Mouse (Mus musculus): ENCODE measurements around the gene Rasgrp3. TPM values are rescaled to one million over a fixed set of nuclear protein-coding genes. Genes with fewer than 3 reads are reported as not detected.
A peak's percentile ranks its signal among the peaks of the same experiment; 100 is the strongest.

The Rasgrp3 gene
- total RNA-seq, 2 experiments from 2014 or later = 13.3 to 23.5 TPM

DNA sequence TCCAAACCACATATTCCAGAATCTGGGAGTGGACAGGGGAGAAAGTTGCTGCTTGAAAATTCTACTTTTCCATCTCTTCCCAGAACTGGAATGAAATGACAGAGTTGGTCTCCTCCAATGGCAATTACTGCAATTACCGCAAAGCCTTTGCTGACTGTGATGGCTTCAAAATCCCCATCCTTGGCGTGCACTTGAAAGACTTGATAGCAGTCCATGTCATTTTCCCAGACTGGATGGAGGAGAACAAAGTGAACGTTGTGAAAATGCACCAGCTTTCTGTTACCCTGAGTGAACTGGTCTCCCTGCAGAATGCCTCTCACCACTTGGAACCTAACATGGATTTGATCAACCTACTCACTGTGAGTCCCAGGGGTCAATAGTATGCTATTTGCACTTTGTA, 67.3 kb downstream of the Rasgrp3 start:
- DNase-seq = no peak

DNA sequence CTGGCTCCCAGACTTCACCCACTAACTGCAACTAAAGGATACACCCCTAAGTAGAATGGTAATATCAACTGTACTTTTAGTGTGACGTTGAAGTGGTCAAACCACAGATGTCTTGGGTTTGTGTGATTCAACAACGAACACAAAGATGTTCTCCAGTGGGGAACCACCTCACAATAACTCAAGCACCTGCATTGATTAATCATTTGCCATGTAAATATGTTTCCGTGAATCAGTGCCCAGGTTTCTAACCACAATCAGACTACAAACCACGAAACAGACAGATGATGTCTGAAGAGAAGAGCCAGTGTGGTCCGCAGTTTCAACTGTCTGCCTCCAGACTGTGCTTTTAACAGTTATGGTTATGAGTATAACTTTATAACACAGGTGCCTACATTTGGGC, 69.4 kb downstream of the Rasgrp3 start:
- no peak for DNase-seq

DNA sequence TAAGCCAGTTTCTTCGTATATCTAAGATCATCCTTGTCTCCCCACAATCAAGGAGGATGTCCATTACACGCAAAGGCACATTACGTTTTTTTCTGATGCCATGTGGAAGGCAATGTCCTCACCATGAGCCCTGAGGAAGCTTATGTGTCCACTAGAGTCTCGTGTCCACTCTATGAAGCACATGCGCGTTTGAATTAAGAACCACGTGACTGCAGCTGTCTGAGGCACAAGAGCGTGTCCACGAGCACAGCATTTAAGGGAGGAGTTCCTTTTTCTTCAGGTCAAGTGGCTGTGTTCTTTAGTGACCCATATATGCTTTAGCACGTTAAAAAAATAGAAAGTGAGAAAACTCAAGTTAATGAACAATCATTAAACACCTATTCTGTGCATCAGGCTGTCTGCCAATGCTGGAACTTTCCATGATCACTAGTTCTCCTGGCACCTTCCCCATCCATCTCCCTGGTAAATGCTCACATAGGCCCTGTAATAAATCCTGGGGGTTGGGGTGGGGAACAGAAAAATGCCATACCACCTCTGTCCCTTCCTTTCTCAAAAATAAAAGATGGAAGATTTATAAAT, 70.5 kb downstream of the Rasgrp3 start:
- no peak for DNase-seq

DNA sequence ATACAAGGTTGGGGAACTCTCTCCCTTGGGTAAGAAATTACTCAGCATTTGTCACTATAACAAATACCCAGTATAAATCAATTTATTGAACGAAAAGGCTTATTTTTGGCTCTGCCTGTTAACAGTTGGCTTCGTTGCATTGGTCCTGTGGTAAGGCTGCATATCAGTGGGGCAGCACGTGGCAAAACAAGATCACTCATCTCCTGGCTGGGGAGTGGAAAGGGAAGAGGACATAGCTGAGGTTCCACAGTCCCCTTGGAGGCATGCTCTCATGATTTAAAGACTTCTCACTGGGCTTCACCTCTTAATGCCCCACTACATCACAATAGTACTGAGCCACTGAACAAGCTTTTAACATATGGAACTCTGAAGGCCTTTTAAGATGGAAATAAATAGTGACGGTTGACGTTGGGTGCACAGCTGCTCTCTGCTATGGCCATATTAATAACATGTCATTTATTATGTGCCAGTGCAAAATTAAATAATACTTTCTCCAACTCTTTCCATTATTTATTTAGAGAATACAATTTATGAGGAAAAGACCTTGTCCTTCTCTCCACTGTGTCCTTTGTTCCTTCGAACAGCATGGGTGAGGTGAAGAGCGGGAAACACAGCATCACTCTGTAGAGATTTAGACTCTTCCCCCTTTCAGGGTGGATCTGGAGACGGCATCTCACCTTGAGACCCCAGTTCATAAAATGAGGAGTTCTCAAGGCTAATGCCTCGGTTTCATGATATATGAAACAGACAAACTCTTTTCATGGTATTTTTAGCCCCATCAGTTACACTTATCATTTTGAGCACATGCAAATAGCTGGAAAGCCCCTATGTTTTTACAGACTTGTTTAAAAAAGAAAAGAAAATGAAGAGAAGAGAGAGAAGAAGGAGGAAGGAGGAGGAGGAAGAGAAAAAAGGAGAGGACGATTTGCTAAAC, 71.3 kb downstream of the Rasgrp3 start:
- no peak for DNase-seq

DNA sequence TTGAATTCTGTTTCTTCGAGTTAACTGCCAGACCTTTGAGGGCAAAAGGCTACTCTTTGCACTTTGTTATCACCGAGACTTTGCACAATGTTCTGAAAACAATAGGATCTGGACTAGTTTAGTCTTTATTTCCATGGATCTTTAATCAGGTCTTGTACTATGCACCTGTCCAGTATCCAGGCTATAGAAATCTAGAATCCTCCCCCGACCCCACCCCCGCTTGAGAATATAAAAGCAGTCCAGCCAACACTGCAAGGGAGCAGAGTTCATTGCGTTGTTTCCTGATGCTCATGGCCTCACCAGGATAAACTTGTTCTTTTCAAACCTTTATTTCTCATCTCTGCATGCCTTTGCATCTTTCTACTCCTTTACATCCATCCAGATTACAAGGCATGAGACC, 73.6 kb downstream of the Rasgrp3 start:
- no peak for DNase-seq

DNA sequence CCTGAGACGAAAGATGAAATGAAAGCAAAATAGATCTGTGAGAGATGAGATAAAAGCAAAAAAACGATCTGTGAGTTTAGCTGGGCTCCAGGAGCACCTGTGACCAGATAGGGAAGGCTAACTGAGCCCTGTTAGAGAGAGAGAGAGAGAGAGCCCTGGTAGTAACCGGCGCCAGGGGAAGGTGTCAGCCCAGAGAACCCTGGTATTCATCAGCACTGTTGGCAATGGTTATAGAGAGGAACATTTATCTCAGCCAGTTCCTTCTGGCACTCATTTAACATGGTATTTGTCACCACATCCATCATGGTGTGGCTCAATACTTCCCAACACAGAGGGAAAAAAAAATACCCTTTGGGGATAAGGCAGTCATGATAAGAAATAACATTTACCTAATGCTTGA, 80.9 kb downstream of the Rasgrp3 start:
- DNase-seq = peak in 1 of 2 experiments; percentile 24

DNA sequence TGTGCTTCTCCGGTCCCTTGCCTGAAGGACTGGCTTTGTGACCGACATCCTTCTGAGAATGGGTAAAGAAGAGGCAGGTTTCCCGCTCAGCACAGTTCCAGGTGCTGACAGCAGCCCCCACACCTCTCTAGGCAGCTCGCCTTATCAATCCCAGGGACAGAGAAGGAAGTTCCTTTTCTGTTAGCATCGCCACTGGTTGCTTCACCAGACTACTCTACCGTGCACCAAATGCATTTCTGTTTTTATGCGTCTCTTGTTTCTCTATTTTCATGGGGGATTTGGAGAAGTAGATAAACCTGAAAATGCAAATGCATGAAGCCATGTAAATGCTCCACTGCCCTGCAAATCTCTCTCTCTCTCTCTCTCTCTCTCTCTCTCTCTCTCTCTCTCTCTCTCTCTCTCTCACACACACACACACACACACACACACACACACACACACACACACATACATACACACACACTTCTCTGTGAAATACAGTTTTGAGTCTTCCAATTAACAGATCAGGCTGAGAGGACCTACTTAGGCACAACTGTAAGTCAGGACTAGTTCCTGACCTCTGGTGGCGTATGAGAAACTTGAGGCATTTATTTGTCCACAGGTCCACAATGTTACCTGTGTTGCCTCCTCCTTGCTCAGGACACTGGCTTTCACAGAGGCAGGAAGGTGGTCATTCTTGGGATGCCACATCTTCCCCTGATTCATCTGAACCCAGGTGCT, 82.6 kb downstream of the Rasgrp3 start:
- no peak for DNase-seq

DNA sequence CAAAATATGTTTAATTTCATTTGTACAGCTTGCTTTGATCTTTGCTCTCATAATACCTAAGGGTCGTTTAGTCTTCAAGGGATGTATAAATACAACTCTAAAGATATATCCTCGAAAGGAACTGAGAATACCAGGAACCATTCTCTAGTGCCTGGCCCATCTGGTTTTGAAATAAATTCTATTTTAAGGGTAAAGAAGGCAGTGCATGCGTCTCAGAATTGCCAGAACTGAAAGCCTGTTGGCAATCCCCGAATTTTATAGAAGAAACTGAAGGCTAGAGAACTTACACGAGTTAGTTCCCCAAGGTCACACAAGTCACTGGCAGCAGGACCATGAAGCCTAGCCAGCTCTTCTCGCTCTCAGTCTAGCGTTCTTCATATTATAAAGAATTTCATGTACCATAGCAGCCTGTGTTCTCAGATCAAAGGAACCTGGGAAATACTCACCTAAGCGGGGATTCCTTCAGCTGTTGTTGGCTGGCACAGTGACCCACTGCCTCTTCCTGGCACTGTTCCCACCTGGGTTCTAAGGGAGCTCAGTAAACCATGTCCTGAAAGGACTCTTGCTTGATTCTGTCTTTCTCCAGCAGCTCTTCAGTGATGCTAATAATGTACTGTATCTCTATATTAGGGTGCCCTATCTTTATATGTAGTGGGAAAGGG, 83.7 kb downstream of the Rasgrp3 start:
- no peak for DNase-seq

DNA sequence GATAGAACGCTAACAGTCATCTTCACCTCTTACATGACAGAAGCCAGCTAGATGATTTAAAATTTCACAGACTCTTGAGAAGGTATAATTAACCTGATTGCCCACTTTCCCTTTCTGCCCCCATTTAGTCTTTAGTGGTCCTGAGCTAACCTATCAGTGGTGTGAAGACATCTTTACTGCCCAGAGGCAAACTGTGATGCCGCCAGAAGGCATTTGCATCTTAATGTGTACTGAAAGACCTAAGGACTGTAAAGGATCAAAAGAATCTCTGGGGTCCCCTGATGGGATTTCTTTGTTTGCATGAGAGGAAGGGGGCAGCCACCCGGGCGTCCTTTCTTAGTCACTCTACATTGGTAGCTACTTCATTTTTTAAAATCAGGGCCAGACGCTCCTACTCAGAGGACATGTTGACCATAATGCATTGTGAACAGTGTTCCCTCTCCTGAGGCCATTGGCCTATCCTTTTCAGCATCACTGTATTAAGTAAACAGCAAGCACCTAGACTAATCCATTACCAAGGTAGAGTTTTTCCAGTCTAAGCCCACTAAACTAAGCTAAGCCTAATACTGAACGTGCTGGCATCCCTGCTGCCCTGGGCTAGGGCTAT, 85.6 kb downstream of the Rasgrp3 start:
- no peak for DNase-seq

DNA sequence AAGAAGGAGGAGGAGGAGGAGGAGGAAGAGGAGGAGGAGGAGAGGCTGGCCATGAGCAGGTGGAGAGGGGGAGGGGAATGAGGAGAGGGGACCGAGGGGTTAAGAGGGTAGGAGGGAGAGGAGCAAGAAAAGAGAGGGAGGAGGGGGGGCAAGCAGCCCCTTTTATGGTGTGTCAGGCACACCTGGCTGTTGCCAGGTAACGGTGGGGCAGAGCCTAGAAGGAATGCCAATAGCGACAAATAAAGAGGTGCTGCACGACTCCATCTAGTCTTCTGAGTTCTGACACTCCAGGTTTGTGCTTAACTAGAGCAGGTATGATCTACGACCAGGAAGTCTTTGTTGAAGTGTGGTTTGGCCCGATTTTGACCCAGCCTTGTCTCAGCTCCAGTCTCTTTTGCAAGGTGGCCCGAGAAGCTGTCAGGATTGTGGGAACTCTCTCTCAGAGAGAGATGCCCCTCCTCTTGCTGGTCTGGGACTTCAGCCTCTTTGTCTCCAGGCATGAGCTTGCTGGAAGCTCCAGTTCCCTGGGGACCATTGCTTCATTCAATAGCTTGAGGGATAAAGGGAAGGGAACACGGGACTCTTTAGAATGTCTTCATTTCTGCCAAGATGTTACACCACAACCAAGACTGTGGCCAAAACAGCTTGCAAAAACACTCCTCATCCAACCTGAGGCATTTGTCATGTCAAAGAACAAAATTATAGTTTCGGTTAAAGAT, 86.8 kb downstream of the Rasgrp3 start:
- DNase-seq = peak in 1 of 2 experiments; percentile 49

DNA sequence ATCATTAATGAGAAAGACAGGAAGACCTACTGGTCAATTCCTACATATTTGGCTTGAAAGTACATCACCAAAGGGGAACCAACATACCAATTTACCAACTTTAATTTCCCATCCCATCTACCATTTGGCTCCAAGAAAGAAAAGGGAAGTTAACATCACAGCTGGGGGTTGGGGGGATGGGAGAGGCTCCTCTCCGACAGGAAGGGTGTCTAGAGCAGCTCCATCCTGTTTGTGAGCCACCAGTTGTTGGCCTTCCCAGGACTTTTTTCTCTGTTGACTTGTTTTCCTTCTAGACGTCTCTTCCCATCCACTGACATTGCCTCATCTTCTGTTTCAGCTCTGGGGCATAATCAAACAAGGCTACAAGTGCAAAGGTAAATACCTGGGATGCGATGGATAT, 88.1 kb downstream of the Rasgrp3 start:
- DNase-seq = peak; percentile 17 to 64

DNA sequence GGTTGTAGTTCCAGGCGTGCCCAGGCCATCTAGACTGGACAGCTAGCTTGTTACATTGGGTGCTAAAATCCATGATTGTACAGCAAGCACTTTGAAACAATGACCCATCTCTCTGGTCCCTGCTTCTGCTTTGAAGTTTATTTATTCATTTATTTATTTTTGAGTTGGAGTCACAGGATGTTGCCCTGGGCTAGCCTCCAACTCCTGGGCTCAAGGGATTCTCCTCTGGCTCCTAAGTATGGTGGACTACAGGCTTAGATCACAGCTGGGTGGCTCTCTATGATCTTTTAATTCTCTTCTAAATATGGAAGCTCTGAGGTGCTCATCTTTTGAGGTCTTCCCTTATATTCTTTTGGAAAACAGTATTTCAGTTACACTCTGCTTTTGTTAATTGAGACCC, 90.7 kb downstream of the Rasgrp3 start:
- no peak for DNase-seq

DNA sequence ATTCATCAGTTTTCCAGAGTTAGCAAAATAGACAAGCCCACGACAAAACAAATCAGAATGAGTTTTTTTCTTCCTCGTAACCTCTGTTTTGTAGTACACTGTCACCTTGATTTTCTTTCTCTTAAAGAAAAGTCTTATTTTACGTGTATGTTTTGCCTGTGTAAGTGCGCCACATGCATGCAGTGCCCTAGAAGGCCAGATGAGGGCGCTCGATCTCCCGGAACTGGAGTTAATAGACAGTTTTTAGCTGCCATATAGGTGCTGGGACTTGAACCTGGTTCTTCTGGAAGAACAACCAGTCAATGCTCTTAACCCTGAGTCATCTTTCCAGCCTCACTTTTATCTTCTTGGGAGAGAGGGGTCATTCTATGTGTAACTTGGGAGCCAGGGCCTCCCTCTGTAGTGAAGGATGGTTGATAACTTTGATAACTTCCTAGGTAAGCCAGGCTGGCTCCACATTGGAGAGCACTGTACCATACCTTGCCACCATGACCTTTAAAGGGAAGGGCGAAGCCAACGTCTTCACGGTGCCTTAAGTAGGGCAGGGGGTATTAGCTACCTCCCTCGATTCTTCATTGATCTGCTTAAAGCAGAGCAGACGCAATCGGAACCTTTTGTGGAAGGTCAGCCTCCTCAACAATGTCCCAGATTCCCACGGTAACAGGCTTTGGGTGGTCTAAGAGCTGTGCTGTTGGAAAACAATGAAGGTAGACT, 93.7 kb downstream of the Rasgrp3 start:
- DNase-seq = no peak

DNA sequence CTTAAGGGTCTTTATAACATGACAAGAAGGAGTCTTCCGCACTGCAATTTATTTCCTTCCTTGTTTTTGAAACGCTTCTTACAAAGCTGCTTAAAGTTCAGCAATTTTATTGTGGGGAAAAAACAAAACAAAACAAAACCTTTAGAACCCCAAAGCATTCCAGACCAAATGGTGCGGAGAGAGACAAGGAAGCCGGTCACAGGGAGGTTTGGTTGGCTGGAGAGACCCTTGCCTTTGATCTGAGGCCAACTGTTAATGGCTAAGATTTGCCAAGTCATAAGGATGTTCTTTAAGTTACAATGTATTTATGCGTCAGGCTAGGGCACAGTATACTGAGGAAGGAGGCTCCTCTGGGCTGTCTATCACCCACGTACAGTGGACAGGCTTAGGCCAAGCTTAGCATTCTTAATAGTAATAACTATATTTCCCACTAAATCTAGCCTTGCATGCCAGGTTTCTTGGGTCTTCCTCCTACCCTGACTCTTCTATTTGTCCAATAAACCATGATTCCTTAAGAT, 96.8 kb downstream of the Rasgrp3 start:
- no peak for DNase-seq

DNA sequence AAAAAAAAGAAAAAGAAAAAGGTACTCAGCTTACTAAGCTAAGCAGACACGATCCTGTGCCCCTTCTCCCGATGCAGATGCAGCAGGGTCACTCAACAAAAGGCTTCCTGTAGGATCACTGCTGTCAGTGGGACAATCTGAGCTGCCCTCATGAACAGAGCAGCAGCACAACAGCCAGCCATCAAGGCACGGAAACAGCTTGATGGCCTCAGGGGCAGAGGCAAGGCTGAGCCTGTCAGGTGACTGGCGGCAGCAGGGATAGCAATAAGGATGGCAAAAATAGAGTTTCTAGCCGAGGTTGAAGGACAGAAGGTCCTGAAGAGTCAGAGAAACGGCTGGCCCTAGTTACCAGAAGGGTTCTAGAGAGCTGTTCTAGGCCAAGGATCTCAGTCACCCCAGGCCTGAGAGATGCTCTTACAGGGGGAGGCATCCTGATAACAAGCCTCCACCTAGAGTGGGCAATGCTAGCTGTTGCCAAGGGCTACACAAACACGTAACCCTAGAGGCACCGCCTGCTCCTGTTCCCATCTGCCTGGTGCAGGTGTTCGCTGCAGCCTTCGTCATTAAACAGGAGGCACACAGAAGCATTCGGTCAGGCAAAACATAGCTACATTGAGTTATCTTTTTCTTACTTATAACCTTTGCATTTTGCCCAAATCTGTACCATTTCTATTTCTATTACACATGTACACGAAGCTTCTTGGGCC, 98.8 kb downstream of the Rasgrp3 start:
- no peak for DNase-seq

DNA sequence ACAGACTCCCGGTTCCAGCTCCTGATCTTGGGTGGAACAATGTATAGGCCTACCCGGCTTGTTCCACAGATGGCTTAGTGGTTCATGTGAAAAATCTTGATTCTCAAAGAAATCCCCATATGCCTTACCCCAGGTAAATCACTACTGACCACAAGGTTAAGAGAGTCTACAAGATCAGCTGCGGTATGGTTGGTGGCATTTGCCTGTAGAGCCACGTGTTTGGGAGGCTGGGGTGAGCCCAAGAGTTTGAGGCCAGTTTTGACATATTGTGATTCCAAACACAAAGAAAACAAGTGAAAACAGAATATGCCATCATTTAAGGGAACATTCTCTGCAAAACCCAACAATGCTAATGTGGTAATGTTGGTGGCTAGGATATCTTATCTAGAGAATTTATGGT, 99.9 kb downstream of the Rasgrp3 start:
- DNase-seq = no peak

DNA sequence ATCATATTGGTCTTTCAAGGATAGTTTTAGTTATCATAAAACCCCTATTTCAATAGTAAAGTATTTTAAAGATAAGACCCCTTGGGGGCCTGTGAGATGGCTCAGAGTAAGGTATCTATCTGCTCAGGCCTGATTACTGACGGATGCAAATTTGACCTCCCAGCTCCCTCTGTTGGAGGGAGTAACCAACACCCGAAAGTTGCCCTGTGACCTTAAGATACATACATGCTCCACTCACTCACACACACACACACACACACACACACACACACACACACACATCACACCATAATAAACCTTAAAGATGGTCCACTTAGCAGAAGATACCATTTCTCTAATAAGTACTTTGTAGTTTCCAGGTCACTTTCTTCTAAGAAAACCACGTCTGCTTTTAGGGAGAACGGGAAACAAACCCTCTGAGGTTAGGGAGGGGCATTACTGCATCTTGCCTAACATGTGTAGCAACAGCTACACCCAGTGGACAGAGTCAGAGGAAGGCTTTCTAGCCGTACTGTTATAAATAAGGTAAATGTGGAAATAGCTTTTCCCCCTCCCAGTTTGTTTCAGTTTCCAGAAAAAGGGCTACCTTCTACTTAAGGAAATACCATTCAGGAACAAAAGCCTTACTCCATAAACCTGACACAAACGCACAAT, 100.8 kb downstream of the Rasgrp3 start:
- DNase-seq = peak in 1 of 2 experiments; percentile 49

DNA sequence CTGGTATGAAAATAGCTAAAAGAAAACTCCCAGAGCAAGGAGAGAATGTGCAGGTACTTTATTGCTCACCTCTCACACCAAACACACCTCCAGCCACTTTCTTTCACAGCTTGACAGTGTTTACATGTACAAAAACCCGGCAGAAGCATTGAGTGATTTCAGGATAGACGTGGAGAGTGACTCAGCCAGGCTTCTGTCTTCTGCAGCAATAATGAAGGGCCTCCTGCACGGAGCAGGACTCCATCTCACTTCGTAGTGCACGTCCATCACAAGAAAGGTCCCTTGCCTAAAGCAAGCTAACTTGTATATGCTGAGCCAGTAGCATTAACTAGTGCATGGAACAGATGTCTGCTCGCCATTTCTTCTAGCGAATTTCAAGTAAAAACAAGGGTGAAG, 101.4 kb downstream of the Rasgrp3 start:
- DNase-seq = no peak

DNA sequence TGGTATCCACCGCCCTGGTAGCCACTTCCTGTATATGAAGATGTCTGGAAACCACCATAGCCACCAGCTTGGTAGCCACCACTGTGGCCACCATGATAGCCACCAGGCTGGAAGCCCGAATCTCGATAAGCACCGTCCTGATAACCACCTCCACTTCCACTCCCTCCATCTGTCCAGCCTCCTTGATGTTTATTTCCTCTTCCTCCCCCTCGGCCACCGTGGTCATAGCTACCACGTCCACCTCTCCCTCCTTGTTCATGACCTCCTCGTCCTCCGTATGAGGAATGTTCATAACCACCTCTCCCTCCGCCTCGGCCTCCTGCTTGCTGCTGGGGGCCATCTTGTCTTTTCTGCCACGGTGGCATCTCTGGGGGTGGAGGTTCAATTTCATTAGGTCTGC, 102.7 kb downstream of the Rasgrp3 start:
- DNase-seq = no peak
